Mouse (Mus musculus): ENCODE results near the gene Cd300lf. TPM values are rescaled to one million over a fixed set of nuclear protein-coding genes. Genes with fewer than 3 reads are reported as not detected.
A peak's percentile ranks its signal among the peaks of the same experiment; 100 is the strongest.

Cd300lf gene
- polyA plus RNA-seq, 1 experiment from 2014 or later = 0.85 TPM

GRCm38 (mm10) chr11:115157933-115158719 lies 24.3 kb upstream of the Cd300lf start:
- Histone ChIP-seq H3K9ac (no peak overlapping the region), H3K4me2 (replicated peaks) (0 out of 2 replicates have a peak overlapping the region, but pooled peaks have one; percentile 24), H3K36me3 (no peaks in the 10 kb centered on the region), H3K4me1 (replicated peaks) (peaks cover 30% of the 10 kb centered on the region), H3K27ac (peak overlapping the region; percentile 32; the same call in 1 of the 2 replicates), H3K4me3 (replicated peaks) (no peak overlapping the region), H3K9me3 (no peaks in the 10 kb centered on the region), H3K27me3 (replicated peaks) (peaks cover 4% of the 10 kb centered on the region; the same call in 1 of the 2 replicates)
- 23% methylated on average over 12 of the region's 12 CpGs for WGBS
- no peak for ATAC-seq

DNA sequence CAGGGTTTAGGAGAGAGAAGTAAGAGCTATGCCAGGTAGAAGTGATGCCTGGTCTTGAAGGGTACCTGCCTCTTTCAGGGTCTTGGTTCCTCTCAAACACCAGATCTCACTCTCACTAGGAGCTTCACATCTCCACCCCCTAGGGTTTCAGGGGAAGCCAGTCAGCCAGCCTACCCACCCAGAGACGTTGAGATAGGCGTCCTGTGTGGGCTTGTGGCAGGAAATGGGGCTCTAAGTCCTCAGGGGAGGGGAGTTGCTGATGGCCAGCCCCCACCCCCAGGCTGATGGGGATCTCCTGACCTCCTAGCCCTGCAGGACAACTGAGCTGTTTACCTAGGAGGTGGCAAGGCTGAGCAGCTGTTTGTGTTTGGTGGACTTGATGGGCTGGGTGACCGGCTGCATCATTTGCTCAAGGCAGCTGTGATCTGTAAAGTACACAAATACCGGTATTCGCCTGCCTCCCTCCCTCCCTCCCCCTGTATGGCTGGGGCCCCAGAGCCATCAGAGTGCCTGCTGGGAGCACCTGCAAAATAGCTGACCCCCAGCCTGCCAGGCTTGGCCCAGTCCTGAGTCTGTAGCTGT lies 21.4 kb upstream of the Cd300lf start:
- Histone ChIP-seq H3K4me2 (replicated peaks) (0 out of 2 replicates have a peak overlapping the region, but pooled peaks have one; percentile 66), H3K9ac (no peak overlapping the region), H3K27me3 (replicated peaks) (peaks cover 4% of the 10 kb centered on the region; the same call in 1 of the 2 replicates), H3K36me3 (no peaks in the 10 kb centered on the region), H3K4me3 (replicated peaks) (no peak overlapping the region), H3K27ac (no peak overlapping the region), H3K4me1 (replicated peaks) (peaks cover 19% of the 10 kb centered on the region), H3K9me3 (no peaks in the 10 kb centered on the region)
- no peak for ATAC-seq
- WGBS = 3% methylated on average over 5 of the region's 5 CpGs

GRCm38 (mm10) chr11:115153699-115154292 lies 20.0 kb upstream of the Cd300lf start:
- WGBS = under 1% methylated on average over 35 of the region's 35 CpGs
- Histone ChIP-seq H3K4me1 (replicated peaks) (peaks cover 19% of the 10 kb centered on the region), H3K36me3 (no peaks in the 10 kb centered on the region), H3K9ac (peak overlapping the region; percentile 36; the same call in 1 of the 2 replicates), H3K27ac (no peak overlapping the region), H3K27me3 (replicated peaks) (peaks cover 4% of the 10 kb centered on the region; the same call in 1 of the 2 replicates), H3K9me3 (no peaks in the 10 kb centered on the region), H3K4me3 (replicated peaks) (peak overlapping the region; percentile 41), H3K4me2 (replicated peaks) (peak overlapping the region; percentile 66)
- peak; percentile 84 for ATAC-seq

- 0 out of 2 replicates have a peak overlapping the region, but pooled peaks have one; percentile 66 for H3K4me2 ChIP-seq (replicated peaks)
- ATAC-seq = no peak
These were observed 19.3 kb upstream of the Cd300lf start for GRCm38 (mm10) chr11:115153088-115153487.

GRCm38 (mm10) chr11:115151755-115152429 lies 18.1 kb upstream of the Cd300lf start:
- Histone ChIP-seq H3K36me3 (no peaks in the 10 kb centered on the region), H3K4me1 (replicated peaks) (peaks cover 17% of the 10 kb centered on the region), H3K4me2 (replicated peaks) (peak overlapping the region; percentile 64), H3K27ac (no peak overlapping the region), H3K27me3 (replicated peaks) (peaks cover 4% of the 10 kb centered on the region; the same call in 1 of the 2 replicates), H3K9me3 (no peaks in the 10 kb centered on the region), H3K9ac (peak overlapping the region; percentile 28), H3K4me3 (replicated peaks) (peak overlapping the region; percentile 24; the same call in 1 of the 2 replicates)
- 4% methylated on average over 15 of the region's 15 CpGs for WGBS
- peak; percentile 45; the same call in 1 of the 2 replicates for ATAC-seq

More at GRCm38 (mm10) chr11:115153088-115153487, 19.3 kb upstream of the Cd300lf start:
- Histone ChIP-seq H3K27ac (no peak overlapping the region), H3K36me3 (no peaks in the 10 kb centered on the region), H3K9me3 (no peaks in the 10 kb centered on the region), H3K27me3 (replicated peaks) (peaks cover 4% of the 10 kb centered on the region; the same call in 1 of the 2 replicates), H3K4me3 (replicated peaks) (no peak overlapping the region), H3K9ac (no peak overlapping the region), H3K4me1 (replicated peaks) (peaks cover 18% of the 10 kb centered on the region)
- 74% methylated on average over 9 of the region's 9 CpGs for WGBS

- 44% methylated on average over 6 of the region's 6 CpGs for WGBS
- H3K9ac ChIP-seq = no peak overlapping the region
- H3K4me1 ChIP-seq (replicated peaks) = peaks cover 17% of the 10 kb centered on the region
- ATAC-seq = no peak
- no peaks in the 10 kb centered on the region for H3K9me3 ChIP-seq
- H3K27me3 ChIP-seq (replicated peaks) = peaks cover 4% of the 10 kb centered on the region; the same call in 1 of the 2 replicates
- no peak overlapping the region for H3K4me2 ChIP-seq (replicated peaks)
- no peaks in the 10 kb centered on the region for H3K36me3 ChIP-seq
- no peak overlapping the region for H3K27ac ChIP-seq
- no peak overlapping the region for H3K4me3 ChIP-seq (replicated peaks)
These were observed 17.0 kb upstream of the Cd300lf start for GRCm38 (mm10) chr11:115150741-115151254.

DNA sequence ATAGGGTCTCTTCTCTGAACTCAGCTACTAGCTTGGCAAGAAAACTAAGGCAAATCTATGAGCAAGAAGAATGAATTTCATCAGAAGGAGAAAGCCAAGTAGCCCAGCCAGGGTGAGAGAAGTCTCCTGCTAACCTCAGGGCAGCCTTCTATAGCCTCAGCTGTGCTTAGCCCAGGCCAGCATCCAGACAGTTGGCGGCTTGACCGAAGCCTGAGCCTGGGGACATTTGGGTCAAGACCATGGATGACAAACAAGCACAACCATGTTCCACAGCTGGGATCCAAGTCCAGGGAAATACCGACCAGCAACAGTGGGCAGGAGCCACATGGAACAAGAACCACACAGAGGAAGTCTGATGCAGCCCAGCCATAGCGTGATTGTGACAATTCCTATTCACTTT lies 14.0 kb upstream of the Cd300lf start:
- Histone ChIP-seq H3K36me3 (no peaks in the 10 kb centered on the region), H3K27ac (no peak overlapping the region), H3K4me2 (replicated peaks) (no peak overlapping the region), H3K9me3 (no peaks in the 10 kb centered on the region), H3K9ac (no peak overlapping the region), H3K4me1 (replicated peaks) (0 out of 2 replicates have a peak, but pooled peaks cover 4% of the 10 kb centered on the region), H3K4me3 (replicated peaks) (no peak overlapping the region), H3K27me3 (replicated peaks) (no peaks in the 10 kb centered on the region)
- WGBS = 81% methylated on average over 4 of the region's 4 CpGs
- no peak for ATAC-seq

GRCm38 (mm10) chr11:115141970-115142369 lies 8.2 kb upstream of the Cd300lf start:
- H3K27me3 ChIP-seq (replicated peaks) = 0 out of 2 replicates have a peak, but pooled peaks cover 3% of the 10 kb centered on the region
- H3K27ac ChIP-seq = no peak overlapping the region
- H3K4me3 ChIP-seq (replicated peaks) = no peak overlapping the region
- no peak for ATAC-seq
- WGBS = 76% methylated on average over 2 of the region's 2 CpGs
- no peak overlapping the region for H3K9ac ChIP-seq
- no peaks in the 10 kb centered on the region for H3K4me1 ChIP-seq (replicated peaks)
- no peaks in the 10 kb centered on the region for H3K36me3 ChIP-seq
- no peak overlapping the region for H3K4me2 ChIP-seq (replicated peaks)
- H3K9me3 ChIP-seq = no peaks in the 10 kb centered on the region

- 0 out of 2 replicates have a peak, but pooled peaks cover 3% of the 10 kb centered on the region for H3K27me3 ChIP-seq (replicated peaks)
- no peaks in the 10 kb centered on the region for H3K4me1 ChIP-seq (replicated peaks)
- H3K27ac ChIP-seq = no peak overlapping the region
- H3K36me3 ChIP-seq = no peaks in the 10 kb centered on the region
- H3K9me3 ChIP-seq = no peaks in the 10 kb centered on the region
- H3K4me3 ChIP-seq (replicated peaks) = no peak overlapping the region
- ATAC-seq = no peak
- no peak overlapping the region for H3K4me2 ChIP-seq (replicated peaks)
- H3K9ac ChIP-seq = no peak overlapping the region
- WGBS = 72% methylated on average over 5 of the region's 5 CpGs
These were observed 4.9 kb upstream of the Cd300lf start for GRCm38 (mm10) chr11:115138597-115139262.

- Histone ChIP-seq H3K4me3 (replicated peaks) (no peak overlapping the region), H3K27me3 (replicated peaks) (no peaks in the 10 kb centered on the region), H3K9ac (no peak overlapping the region), H3K4me2 (replicated peaks) (no peak overlapping the region), H3K27ac (no peak overlapping the region), H3K4me1 (replicated peaks) (no peaks in the 10 kb centered on the region), H3K36me3 (no peaks in the 10 kb centered on the region), H3K9me3 (no peaks in the 10 kb centered on the region)
- no peak for ATAC-seq
- 64% methylated on average over 8 of the region's 8 CpGs for WGBS
These were observed 1.9 kb downstream of the Cd300lf start for GRCm38 (mm10) chr11:115131768-115132381.

All from intestine, embryonic 15.5 days (tissue).